Mouse (Mus musculus): ENCODE measurements at regions not wholly inside any gene's neighbourhood (a gene's known extent, or its start where the extent isn't known, plus 50 kb on each side); places are given as distances from the start of the nearest gene placed in this dataset.

- Histone ChIP-seq H3K4me2 (replicated peaks; ENCODE audit: low read depth, low read length) (peak overlapping the region; percentile 57), H3K4me1 (replicated peaks; ENCODE audit: control insufficient read depth, insufficient read depth, low read length) (peaks cover 63% of the 10 kb centered on the region), H3K27me3 (ENCODE audit: control insufficient read depth, insufficient read depth, low read length) (no peaks in the 10 kb centered on the region), H3K4me3 (ENCODE audit: low read depth, low read length) (peak overlapping the region; percentile 19), H3K9me3 (ENCODE audit: control insufficient read depth, low read length) (no peaks in the 10 kb centered on the region), H3K9ac (ENCODE audit: low read depth, low read length) (peak overlapping the region; percentile 83), H3K36me3 (ENCODE audit: control insufficient read depth, insufficient read depth, low read length) (no peaks in the 10 kb centered on the region), H3K27ac (ENCODE audit: low read depth, low read length) (peak overlapping the region; percentile 100)
- ATAC-seq (ENCODE audit: low FRiP score) (no peak), DNase-seq (ENCODE audit: low spot score) (peak; percentile 62)
- WGBS = 22% methylated on average over 6 of the region's 8 CpGs
Observed at GRCm38 (mm10) chr2:30719611-30720290, 83.7 kb downstream of the 1700001O22Rik start.

GRCm38 (mm10) chr2:30718741-30719381, 84.6 kb downstream of the 1700001O22Rik start:
- Histone ChIP-seq H3K27me3 (ENCODE audit: control insufficient read depth, insufficient read depth, low read length) (no peaks in the 10 kb centered on the region), H3K9me3 (ENCODE audit: control insufficient read depth, low read length) (no peaks in the 10 kb centered on the region), H3K4me1 (replicated peaks; ENCODE audit: control insufficient read depth, insufficient read depth, low read length) (peaks cover 56% of the 10 kb centered on the region), H3K4me3 (ENCODE audit: low read depth, low read length) (peak overlapping the region; percentile 19), H3K27ac (ENCODE audit: low read depth, low read length) (peak overlapping the region; percentile 100), H3K36me3 (ENCODE audit: control insufficient read depth, insufficient read depth, low read length) (no peaks in the 10 kb centered on the region), H3K4me2 (replicated peaks; ENCODE audit: low read depth, low read length) (peak overlapping the region; percentile 57), H3K9ac (ENCODE audit: low read depth, low read length) (peak overlapping the region; percentile 83)
- DNase-seq (ENCODE audit: low spot score) (peak; percentile 94), ATAC-seq (ENCODE audit: low FRiP score) (peak; percentile 34)
- under 1% methylated on average over 29 of the region's 29 CpGs for WGBS

- Histone ChIP-seq H3K4me3 (ENCODE audit: low read depth, low read length) (no peak overlapping the region; the same call in 1 of the 2 replicates), H3K9me3 (ENCODE audit: control insufficient read depth, low read length) (no peaks in the 10 kb centered on the region), H3K4me2 (replicated peaks; ENCODE audit: low read depth, low read length) (peak overlapping the region; percentile 46), H3K27ac (ENCODE audit: low read depth, low read length) (peak overlapping the region; percentile 100), H3K4me1 (replicated peaks; ENCODE audit: control insufficient read depth, insufficient read depth, low read length) (peaks cover 57% of the 10 kb centered on the region), H3K36me3 (ENCODE audit: control insufficient read depth, insufficient read depth, low read length) (no peaks in the 10 kb centered on the region), H3K27me3 (ENCODE audit: control insufficient read depth, insufficient read depth, low read length) (no peaks in the 10 kb centered on the region), H3K9ac (ENCODE audit: low read depth, low read length) (peak overlapping the region; percentile 59)
- DNase-seq (ENCODE audit: low spot score) = peak; percentile 95
- peak; percentile 72 for ATAC-seq (ENCODE audit: low FRiP score)
- 0% methylated on average over 12 of the region's 12 CpGs for WGBS
Observed at GRCm38 (mm10) chr2:30718329-30718675, 85.2 kb downstream of the 1700001O22Rik start.

- Histone ChIP-seq H3K4me3 (ENCODE audit: low read depth, low read length) (no peak overlapping the region), H3K9me3 (ENCODE audit: control insufficient read depth, low read length) (no peaks in the 10 kb centered on the region), H3K27me3 (ENCODE audit: control insufficient read depth, insufficient read depth, low read length) (no peaks in the 10 kb centered on the region), H3K9ac (ENCODE audit: low read depth, low read length) (peak overlapping the region; percentile 59), H3K4me2 (replicated peaks; ENCODE audit: low read depth, low read length) (peak overlapping the region; percentile 26), H3K36me3 (ENCODE audit: control insufficient read depth, insufficient read depth, low read length) (no peaks in the 10 kb centered on the region), H3K4me1 (replicated peaks; ENCODE audit: control insufficient read depth, insufficient read depth, low read length) (peaks cover 54% of the 10 kb centered on the region), H3K27ac (ENCODE audit: low read depth, low read length) (peak overlapping the region; percentile 100)
- 3% methylated on average over 16 of the region's 16 CpGs for WGBS
- DNase-seq (ENCODE audit: low spot score) (peak; percentile 40), ATAC-seq (ENCODE audit: low FRiP score) (no peak)
Observed at GRCm38 (mm10) chr2:30717566-30718328, 85.7 kb downstream of the 1700001O22Rik start.

GRCm38 (mm10) chr2:30716580-30717565, 86.6 kb downstream of the 1700001O22Rik start:
- DNase-seq (ENCODE audit: low spot score) (peak; percentile 64), ATAC-seq (ENCODE audit: low FRiP score) (no peak)
- H3K9ac ChIP-seq (ENCODE audit: low read depth, low read length) = peak overlapping the region; percentile 59
- no peaks in the 10 kb centered on the region for H3K27me3 ChIP-seq (ENCODE audit: control insufficient read depth, insufficient read depth, low read length)
- H3K36me3 ChIP-seq (ENCODE audit: control insufficient read depth, insufficient read depth, low read length) = no peaks in the 10 kb centered on the region
- H3K9me3 ChIP-seq (ENCODE audit: control insufficient read depth, low read length) = no peaks in the 10 kb centered on the region
- peak overlapping the region; percentile 26 for H3K4me2 ChIP-seq (replicated peaks; ENCODE audit: low read depth, low read length)
- WGBS = 1% methylated on average over 24 of the region's 24 CpGs
- peak overlapping the region; percentile 100 for H3K27ac ChIP-seq (ENCODE audit: low read depth, low read length)
- H3K4me3 ChIP-seq (ENCODE audit: low read depth, low read length) = no peak overlapping the region
- H3K4me1 ChIP-seq (replicated peaks; ENCODE audit: control insufficient read depth, insufficient read depth, low read length) = peaks cover 55% of the 10 kb centered on the region

GRCm38 (mm10) chr2:30715720-30716310, 87.6 kb downstream of the 1700001O22Rik start:
- Histone ChIP-seq H3K4me1 (replicated peaks; ENCODE audit: control insufficient read depth, insufficient read depth, low read length) (peaks cover 51% of the 10 kb centered on the region), H3K4me3 (ENCODE audit: low read depth, low read length) (no peak overlapping the region), H3K4me2 (replicated peaks; ENCODE audit: low read depth, low read length) (no peak overlapping the region)

GRCm38 (mm10) chr2:30713535-30713934, 89.9 kb downstream of the 1700001O22Rik start:
- Histone ChIP-seq H3K27me3 (ENCODE audit: control insufficient read depth, insufficient read depth, low read length) (no peaks in the 10 kb centered on the region), H3K9me3 (ENCODE audit: control insufficient read depth, low read length) (no peaks in the 10 kb centered on the region), H3K9ac (ENCODE audit: low read depth, low read length) (peak overlapping the region; percentile 19; the same call in 1 of the 2 replicates), H3K4me3 (ENCODE audit: low read depth, low read length) (no peak overlapping the region), H3K4me2 (replicated peaks; ENCODE audit: low read depth, low read length) (no peak overlapping the region), H3K27ac (ENCODE audit: low read depth, low read length) (peak overlapping the region; percentile 11; the same call in 1 of the 2 replicates), H3K4me1 (replicated peaks; ENCODE audit: control insufficient read depth, insufficient read depth, low read length) (peaks cover 45% of the 10 kb centered on the region), H3K36me3 (ENCODE audit: control insufficient read depth, insufficient read depth, low read length) (no peaks in the 10 kb centered on the region)
- WGBS = 14% methylated on average over 3 of the region's 3 CpGs
- ATAC-seq (ENCODE audit: low FRiP score) (no peak), DNase-seq (ENCODE audit: low spot score) (no peak)

More at GRCm38 (mm10) chr2:30715720-30716310, 87.6 kb downstream of the 1700001O22Rik start:
- WGBS = 69% methylated on average over 4 of the region's 4 CpGs
- DNase-seq (ENCODE audit: low spot score) (no peak), ATAC-seq (ENCODE audit: low FRiP score) (no peak)
- H3K27me3 ChIP-seq (ENCODE audit: control insufficient read depth, insufficient read depth, low read length) = no peaks in the 10 kb centered on the region
- H3K9ac ChIP-seq (ENCODE audit: low read depth, low read length) = no peak overlapping the region; the same call in 1 of the 2 replicates
- H3K9me3 ChIP-seq (ENCODE audit: control insufficient read depth, low read length) = no peaks in the 10 kb centered on the region
- peak overlapping the region; percentile 100 for H3K27ac ChIP-seq (ENCODE audit: low read depth, low read length)
- H3K36me3 ChIP-seq (ENCODE audit: control insufficient read depth, insufficient read depth, low read length) = no peaks in the 10 kb centered on the region
